Mouse (Mus musculus) right cerebral cortex, adult 18-20 months (tissue): ENCODE data around the gene Ankrd24.

Experiments used
- DNase-seq: peaks from one replicate; pipeline ENCODE4 v3.0.0; 2022; ENCODE audit warnings: mixed read lengths

Gene Ankrd24

DNA sequence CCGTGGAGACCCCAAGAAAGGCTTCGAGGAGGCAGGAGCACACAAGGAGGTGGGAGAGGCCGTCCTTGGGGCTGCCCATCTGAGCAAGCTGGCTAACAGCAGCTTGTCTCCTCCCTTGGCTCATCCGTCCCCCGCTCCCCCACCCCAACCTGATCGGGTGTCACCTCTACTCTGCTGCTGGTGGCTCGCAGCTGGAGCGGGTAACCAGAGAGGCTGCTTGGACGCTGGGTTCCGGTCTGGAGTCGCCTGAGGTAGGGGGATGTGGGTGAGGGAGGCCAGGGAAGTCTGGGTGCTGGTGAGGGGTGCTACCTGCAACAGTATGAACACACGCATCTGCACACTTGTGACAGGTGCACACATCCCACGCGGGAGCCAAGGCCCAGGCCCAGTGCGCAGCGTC lies at the start of gene Ankrd24:
Gene Ankrd24, plus strand, starts transcription at position 151 of the 400 bp plus-strand sequence.
- DNase-seq = no peak

DNA sequence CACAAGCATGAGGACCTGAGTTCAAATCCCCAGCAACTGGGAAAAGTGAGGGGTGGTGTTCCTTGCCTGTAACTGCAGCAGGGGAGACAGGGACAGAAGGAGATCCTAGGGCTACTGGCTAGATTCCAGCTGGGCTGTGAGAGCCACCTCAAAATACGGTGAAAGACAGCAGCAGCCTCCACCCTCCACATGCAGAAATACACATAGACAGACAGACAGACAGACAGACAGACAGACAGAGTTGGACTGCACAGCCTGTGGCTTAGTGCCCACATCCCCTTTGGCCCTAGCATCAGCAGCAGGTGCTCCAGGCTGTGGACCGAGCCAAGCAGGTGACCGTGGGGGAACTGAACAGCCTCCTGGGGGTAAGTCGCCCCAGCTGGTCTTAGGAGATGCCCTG lies 48.4 kb upstream of the Ankrd24 start:
- DNase-seq = no peak

DNA sequence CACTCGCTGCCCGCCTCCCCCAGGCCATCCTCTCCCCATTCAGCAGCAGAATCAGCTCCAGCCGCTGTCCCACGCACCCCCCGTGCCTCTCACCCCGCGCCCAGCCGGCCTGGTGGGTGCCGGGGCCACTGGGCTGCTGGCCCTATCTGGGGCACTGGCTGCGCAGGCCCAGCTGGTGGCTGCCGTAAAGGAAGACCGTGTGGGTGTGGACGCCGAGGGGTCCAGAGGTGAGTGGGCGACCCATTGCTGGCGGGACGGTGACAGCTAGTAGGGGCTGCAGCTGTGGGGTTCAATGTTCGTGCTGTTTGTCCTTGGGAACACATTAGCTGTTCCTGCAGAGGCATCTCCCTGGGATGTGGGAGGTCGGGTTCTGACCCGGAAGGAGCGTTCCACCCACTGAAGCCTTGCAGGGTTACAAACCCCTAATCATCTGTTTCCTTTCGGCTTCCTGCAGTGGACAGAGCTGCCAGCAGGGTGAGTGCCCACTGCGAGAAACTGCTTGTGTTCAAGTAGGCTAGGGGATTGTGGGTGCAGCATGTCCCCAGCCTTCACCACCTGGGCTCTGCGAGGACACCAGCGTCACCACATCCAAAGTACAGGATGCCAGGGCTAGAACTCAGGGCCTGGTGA lies 47.8 kb upstream of the Ankrd24 start:
- no peak for DNase-seq

DNA sequence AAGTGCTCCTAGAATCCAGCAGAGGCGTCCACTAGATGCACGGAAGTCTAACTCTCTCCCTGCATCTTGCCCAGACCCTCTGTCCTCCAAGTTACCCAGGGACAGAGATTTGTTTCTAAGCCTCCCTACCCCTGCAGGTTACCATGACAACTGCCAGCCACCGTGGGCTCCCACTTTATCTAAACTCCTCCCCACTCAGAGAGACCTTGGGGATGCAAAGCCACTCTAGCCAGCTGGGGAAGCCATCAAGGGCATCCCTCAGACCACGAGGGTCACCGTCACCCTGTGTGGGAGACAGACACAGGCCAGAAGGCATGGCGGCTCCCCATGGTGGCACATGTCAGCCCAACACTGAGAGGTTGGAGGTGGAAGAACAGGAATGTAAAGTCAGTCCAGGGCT lies 45.0 kb upstream of the Ankrd24 start:
- no peak for DNase-seq

DNA sequence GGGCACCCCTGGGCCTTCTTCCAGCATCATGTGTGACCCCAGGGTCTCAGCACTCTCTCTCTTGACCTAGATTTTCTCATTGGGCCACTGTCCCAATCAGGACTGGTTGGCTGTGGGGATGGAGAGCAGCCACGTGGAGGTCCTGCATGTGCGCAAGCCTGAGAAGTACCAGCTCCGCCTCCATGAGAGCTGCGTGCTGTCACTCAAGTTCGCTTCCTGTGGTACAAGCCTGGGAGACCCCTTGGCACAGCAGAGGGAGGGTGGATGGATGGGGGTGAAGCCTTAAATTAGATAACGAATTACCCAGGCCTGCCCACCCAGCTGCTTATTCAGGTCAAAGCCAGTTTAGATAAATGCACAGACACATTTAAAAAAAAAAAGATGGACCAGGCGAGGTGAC lies 39.6 kb upstream of the Ankrd24 start:
- DNase-seq = no peak

DNA sequence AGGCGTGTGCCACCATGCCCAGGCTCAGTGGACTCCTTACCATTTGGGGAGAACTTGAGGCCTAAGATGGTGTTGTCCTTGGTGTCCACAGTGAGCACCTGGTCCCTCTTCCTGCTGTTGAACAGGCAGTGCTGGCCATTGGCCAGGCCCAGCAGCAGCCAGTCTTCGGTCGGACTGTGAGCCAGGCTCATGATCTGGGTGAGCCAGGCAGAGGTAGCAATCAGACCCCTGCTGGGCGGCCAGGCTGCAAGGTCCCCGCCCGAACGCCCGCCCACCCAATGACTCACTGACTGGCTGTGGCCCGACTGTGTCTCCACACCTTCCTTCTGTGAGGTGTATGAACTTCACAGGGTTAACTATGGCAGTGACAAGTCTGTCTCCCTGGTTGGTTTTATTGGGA lies 36.5 kb upstream of the Ankrd24 start:
- no peak for DNase-seq

DNA sequence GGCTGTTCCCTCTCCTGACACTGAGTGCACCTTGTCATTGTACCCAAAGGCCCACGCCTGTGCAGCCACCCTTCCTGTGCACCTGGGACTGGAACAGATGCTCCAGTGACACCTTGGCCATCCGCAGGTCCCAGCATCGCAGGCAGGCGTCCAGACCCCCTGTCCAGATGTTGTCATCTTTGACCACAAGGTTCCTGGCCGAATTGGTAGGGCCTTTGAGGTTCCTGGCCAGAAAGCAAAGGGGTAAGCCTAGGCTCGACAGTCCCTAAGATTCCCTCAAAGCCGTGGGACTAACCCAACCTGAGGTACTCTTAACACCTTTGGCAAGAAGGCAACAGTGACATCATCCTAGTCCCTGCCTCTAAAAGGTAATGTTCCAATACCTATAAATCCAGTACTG lies 35.7 kb upstream of the Ankrd24 start:
- no peak for DNase-seq

DNA sequence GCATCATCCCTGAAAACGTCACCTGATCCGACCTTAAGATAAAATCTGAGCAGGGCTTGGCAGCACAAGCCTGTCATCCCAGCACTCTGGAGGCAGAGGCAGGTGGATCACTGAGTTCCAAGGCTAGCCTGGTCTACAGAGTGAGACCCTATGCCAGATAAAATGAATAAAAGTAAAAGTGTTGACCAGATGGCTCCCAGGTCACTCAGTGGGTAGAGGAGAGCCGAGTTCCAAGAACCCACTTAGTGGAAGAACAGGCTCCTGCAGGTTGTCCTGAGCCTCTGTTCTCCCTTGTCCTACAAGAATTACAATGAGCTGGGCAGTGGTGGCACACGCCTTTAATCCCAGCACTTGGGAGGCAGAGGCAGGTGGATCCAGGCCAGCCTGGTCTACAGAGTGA lies 35.1 kb upstream of the Ankrd24 start:
- DNase-seq = no peak

DNA sequence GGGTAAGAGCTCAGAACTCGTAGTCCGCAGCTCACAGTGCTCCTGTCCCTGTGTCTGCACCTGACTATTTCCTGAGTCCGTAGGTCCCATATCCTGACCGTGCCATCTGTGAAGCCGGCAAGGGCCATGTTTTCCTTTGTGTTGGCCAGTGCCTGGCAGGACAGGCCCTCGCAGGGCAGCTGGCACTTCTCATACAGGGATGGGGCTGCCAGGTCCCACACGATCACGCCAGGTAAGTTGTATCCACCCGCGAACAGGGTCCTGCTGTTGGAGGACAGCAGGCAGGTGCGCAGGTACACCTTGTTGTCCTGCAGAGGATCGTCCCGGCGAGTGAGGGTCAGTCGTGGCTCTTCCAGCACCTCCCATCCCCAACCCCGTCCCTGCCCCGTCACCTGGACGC lies 34.4 kb upstream of the Ankrd24 start:
- DNase-seq = no peak

DNA sequence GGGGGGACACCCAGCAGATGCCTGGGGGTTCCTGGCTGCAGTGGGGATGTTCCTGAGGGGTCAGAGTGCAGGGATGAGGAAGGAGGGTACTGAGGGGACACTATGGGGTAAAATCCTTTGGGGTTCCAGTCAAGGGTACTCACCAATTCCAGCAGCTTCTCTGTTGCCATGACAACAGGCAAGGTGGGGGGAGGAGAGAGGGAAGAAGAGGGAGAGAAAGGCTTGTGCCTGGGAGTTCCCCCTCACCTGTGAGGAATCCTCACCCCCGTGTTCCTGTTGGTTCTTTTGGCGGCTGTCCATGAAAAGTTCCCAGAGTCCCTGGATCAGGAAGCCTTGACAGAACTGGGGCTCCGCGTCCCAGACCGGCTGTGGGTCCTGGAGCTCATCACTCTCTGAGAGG lies 32.7 kb upstream of the Ankrd24 start:
- DNase-seq = no peak

DNA sequence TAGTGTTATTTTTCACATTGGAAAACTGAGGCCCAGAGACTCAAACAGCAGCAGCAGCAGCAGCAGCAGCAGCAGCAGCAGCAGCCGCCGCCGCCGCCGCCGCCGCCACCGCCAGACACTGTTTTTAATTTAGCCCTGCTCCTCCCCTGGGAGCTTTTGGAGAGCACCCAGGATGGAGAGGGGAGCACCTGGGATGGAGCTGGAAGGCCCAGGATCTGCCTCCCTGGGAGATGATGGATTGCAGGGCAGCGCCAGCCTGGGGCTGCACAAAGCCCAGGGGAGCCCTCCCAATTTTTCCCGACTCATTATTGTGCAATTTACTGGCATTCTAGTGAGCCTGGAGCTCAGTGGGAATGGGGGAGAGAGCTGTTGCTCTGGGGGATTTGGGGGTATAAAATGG lies 31.7 kb upstream of the Ankrd24 start:
- peak; percentile 46 for DNase-seq

DNA sequence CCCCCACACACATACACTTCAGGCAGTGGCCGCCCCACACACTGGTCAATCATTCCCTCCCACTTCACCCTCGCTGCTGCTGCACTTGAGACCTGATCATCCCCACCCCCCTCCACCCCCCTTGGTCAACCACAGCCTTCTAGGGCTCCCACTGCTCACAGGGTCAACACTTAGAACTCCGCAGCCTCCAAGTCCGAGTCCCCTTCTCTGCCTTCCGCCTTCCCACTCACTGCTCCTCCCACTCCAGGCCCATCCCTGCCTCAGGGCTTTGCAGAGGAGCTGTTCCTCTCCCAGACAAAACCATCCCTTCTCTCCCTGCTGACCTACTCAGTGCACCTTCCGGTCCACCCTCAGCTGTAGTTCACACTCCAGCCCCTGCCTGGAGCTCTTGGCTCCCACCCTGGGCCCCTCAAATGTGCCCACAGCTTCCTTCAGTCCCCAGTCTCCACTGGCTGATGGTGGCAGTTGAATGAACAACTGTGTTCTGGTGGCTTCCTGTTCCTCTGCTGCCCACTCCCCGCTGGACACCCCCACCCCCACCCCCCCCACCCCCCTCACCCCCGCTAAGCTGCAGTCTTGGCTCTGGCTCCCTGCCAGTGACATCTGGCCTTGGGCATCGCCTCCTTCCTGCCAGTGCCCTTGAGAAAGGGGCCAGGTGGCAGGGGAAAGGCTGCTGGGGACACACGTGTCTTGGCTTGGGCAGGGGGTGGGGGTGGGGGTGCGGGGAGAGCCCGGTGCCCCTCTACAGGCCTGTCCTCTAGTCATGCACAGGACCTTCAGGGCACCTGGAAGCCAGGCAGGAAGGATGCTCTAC lies 31.0 kb upstream of the Ankrd24 start:
- DNase-seq = no peak

DNA sequence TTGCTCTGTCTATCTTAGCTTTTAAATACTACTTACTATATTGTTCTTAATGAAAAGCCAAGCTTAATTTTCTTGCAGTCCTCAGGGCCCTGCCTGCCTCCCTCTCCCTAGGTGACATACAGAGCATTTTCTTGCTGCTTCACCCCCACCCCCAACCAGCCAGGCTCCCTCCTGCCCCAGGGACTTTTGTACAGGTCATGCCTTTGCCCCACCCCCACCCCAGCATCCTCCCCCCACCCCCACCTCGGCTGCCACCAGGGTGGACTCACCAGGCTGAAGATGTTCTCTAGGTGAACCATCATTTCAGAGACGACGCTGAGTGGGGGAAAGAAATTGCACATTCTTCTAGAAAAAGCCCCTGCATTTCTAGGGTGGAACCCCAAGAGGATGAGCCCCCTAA lies 30.0 kb upstream of the Ankrd24 start:
- no peak for DNase-seq

DNA sequence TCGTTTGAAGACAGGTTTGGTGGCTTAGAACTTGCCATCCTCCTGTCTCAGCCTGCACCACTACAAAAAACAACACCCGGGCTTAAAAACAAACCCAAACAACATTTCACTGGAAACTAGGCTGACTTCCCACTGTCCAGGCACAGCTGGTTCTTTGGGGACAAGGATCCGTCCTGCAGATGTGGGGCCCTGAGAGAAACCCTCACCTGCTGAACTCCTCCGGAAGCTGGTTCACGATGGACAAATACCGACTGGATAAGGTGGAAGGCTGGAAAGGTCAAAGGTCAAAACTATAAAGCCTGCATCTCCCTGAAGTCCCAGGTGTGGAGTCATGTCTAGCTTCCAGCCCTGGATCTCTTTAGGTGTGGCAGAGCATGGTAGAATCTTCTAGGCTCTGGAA lies 29.5 kb upstream of the Ankrd24 start:
- no peak for DNase-seq

DNA sequence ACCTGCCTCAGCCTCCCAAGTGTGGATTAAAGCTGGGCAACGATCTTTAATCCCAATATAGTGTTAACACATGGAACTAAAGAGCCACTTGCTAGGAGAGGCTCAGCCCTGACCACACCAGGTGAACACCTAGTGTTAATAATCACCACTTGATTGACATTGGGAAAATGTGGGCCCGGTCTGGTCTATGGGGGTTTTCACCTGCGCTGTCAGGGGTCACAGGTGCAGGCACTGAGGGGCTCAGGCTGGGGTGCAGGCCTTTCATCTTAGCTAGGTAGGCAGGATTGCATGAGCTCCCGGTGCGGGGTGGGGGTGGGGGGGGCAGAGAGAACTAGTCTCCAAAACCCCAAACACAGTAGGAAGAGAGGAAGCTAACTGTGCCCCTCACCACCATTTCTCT lies 28.7 kb upstream of the Ankrd24 start:
- no peak for DNase-seq

DNA sequence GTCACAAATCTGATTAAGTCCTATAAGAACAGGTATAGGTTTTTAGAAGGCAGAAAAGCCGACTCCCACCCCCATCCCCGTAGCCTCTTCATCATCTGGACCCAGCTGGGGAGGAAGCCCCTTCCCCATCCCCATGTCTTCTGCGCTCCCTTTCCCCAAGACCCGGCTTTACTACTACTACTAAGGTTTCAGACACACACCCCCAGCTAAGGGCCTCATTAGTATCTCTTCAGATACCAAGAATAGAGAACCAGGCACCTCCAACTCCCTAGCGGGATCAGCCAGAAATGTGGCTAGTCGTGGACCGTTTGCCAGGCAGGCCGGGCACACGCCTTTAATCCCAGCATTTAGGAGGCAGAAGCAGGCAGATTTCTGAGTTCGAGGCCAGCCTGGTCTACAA lies 28.2 kb upstream of the Ankrd24 start:
- no peak for DNase-seq

DNA sequence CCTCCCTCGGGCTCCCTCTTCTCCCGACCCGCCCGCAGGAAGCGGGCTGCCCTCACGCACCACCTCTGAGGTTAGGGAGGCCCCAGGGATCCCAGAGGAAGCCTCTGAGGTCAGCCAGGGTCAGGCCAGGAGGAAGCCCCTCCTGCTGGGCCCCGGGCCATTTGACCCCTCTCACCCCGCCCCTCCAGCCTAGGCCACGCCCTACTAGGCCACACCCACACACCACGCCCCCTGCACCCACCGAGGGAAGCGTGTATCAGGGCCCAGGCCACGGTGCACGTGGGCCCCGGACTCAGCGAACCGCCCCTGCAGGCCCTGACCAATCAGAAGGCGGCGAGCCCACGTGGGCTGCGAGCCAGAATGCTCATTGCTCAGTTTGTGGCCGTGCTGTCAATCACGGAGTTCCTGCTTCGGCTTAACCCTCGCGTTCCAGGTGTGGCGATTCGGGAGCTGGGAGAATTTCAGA lies 27.6 kb upstream of the Ankrd24 start, which contains the start of gene Tle6:
Gene Tle6, minus strand, starts transcription at position 336 of the 466 bp plus-strand sequence.
- DNase-seq = peak; percentile 93

DNA sequence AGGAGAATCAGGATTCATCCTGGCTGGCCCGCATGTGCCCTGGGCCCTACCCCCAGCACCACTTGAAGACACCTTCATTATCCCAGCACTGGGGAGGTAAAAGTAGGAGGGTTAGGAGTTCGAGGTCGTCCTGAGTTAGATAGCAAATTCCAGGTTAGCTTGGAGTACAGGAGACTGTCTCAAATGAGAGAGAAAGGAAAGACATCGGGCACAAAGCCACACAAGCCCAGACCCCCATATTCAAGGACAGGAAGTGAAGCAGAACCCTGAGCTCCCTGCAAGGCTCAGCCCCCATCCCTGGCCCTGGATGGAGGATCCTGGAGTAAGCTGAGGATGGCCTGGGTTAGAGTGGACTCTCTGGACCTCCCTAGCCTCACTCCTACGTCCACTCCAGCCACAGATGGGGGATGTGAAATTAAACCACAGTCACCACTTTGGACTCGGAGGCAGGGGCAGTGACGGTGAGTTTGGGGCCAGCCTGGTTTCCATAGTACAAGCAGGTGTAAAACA lies 26.9 kb upstream of the Ankrd24 start:
- no peak for DNase-seq

DNA sequence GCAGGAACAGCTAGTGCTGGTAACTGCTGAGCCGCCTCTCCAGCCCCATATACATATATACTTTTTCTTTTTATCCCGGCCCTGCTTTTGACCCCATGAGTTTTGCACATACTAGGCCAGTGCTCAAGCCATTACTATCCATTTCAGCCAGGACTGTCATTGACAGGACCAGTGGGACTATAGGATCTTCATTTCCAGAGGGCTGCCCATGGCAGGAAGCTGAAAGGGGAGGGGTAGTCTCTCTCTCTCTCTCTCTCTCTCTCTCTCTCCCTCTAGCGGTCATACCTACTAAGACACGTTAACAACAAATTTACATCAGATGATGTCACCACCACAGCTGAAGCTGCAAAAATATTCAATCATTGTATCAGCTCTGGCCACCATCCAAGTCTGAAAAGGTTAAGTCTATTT lies 25.6 kb upstream of the Ankrd24 start:
- DNase-seq = no peak

DNA sequence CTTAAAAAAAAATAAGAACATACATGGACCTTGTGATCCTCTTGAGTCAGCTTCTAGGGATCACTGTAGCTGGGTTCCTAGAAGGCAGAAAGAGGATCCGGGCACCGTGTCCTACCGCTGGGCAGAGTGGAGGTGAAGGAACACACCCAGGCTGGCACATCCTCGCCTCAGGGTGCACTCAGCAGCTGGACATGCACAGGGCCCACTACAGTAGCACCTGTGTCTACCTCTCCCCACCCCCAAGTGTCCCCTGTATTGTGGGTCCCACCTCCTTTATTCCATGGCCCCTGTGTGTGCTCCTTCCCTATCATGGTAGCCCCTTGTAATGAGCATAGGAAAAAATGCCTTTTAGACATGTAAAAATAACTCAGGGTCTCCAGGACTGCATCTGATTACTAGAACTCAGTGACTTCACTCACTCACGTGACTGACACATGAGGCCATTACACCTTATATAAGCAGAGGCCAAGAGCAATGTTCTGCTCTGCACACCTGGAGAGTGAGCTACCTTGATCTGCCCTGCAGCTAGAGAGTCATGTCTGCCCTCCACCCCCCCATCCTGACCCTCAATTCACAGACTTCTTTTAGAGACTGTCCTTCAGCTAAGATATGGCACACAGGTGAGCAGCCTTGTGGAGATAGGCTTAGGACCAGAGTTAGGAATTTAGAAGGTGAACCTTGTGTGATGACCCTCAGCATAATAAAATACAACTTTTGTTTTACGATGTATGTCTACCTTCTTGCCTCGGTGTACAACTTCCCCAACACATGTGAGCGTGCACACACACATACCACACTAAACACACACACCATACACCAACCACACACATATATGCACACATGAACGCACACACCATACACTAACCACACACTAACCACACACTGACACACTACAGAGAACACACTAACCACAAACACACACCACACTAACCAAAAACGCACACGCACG lies 24.0 kb upstream of the Ankrd24 start:
- DNase-seq = no peak

DNA sequence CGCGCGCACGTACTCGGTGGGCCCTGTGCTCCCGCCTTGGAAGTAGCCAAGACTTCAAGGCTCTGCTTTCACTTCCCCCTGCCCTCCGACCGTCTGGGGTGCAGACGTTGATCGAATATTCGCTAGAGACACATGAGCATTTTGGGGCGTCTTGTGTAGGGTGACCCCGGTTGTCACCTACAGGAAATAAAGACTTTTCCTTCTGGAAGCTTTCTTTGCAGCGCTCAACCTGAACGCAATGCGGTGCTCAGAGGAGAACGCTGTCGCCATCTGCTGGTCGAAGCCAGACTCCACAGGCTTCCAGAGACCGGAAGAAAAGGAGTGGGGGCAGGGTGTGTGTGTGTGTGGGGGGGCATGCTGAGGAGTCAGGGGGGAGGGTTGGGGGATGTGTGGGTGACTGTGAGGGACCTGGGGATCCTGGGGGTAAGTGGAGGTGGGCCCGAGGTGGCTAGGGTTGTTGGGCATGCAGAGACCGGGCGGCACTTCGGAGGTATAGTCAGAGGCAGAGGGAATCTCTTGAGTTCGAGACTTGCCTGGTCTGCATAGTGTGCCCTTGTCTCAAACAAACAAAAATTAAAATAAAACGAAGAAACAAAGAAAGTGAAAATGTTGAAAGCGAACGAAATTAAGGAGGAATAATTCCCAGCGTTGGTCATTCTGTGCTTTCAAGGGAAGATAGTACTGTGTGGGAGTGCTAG lies 23.2 kb upstream of the Ankrd24 start:
- DNase-seq = peak; percentile 87

DNA sequence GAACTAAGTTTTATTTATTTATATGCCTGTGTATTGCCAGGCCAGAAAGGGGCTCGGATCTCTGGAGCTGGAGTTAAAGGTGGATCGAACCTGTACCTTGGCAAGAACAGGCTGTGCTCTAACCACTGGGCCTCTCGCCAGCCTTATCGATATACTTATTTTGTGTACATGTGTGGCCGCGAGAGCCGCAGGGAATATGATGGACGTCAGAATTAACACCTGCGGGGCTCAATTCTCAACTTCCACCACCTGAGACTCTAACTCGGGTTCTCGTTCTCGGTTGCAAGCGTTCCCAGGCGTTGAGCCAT lies 22.7 kb upstream of the Ankrd24 start:
- DNase-seq = no peak
